Comparison of ENCODE assay signal across 20 mouse cellular contexts in genomic region chr9:123240271-123240670, GRCm38 (mm10). TPM values are rescaled to one million over a fixed set of nuclear protein-coding genes. Genes with fewer than 3 reads are reported as not detected.
A peak's percentile ranks its signal among the peaks of the same experiment; 100 is the strongest.
DNase-seq lines count a peak whose midpoint lies in the region; ATAC-seq lines count a peak whose summit lies in the region.
"Had no signal": no experiment of that assay in that cellular context is flagged by ENCODE, and none has a peak within 500 bp of the region (broad histone marks: within the 10 kb centered on the region; RNA-seq: fewer than 3 reads in every experiment).

No protein-coding gene starts in this region.

- no peak for ATAC-seq in monocyte, adult 5-6 weeks (replicated peaks; ENCODE audit: insufficient number of reproducible peaks, low FRiP score, low TSS enrichment, poor library complexity, severe bottlenecking)
- ATAC-seq: forebrain, embryonic 14.5 days; hindbrain, embryonic 16.5 days; intestine, embryonic 15.5 days; Patski had no signal

- DNase-seq in thymus, postnatal 0 days (ENCODE audit: low spot score): peak; percentile 5
- no peak for DNase-seq in thymus, postnatal 4 days
- DNase-seq in CD4-positive helper T cell, adult 2 months (ENCODE audit: low read depth, low spot score): peak; percentile 38
- peak; percentile 30 for DNase-seq in brain, adult 2 months (ENCODE audit: low read depth, low spot score)
- DNase-seq in kidney, adult 9 months: no peak
- DNase-seq in adrenal gland, postnatal 36 days: no peak
- DNase-seq: adrenal gland, postnatal 14 days; cerebellum, adult 2 months; cerebellum, postnatal 14 days; gastrocnemius, adult 2 months; gastrocnemius, postnatal 25 days; heart, postnatal 10 days; heart, postnatal 4 days; kidney, adult 18-20 months had no signal

RNA-seq across cellular contexts. Expression of gene Tmem158, which starts 20.3 kb away (rescaled TPM):
- 7.8 and 8.7 TPM in 2 replicates for polyA plus RNA-seq in thymus, postnatal 0 days (2015; fragmentation: Nextera tagmentation; extraction: Ambion mirVana)
- 0.57 to 1.3 TPM (median 1.2 TPM) in 3 replicates for total RNA-seq in monocyte, adult 5-6 weeks (2017)
- total RNA-seq in adrenal gland, postnatal 36 days (2021): 10 to 100 TPM in 1 of 2 experiments, 1 to 10 TPM in 1; 9.3 to 10.2 TPM

RNA-seq across cellular contexts. Expression of gene Cdcp1, which starts 24.4 kb away (rescaled TPM):
- polyA plus RNA-seq in thymus, postnatal 0 days (2015; fragmentation: Nextera tagmentation; extraction: Ambion mirVana): 5.6 and 6.8 TPM in 2 replicates
- not detected in 3 replicates for total RNA-seq in monocyte, adult 5-6 weeks (2017)
- total RNA-seq in adrenal gland, postnatal 36 days (2021): under 1 TPM in 1 of 2 experiments, not detected in 1; 0.13 TPM
- total RNA-seq: gastrocnemius, adult 2 months; gastrocnemius, postnatal 25 days; granulocyte monocyte progenitor cell, adult 5-6 weeks had no signal
- polyA plus RNA-seq: Patski had no signal

Comparison
In these comparisons a context has a peak if more than half of its experiments do, and no peak if none do; other contexts are left out.
1. DNase-seq: peak in thymus, postnatal 0 days (single experiment), CD4-positive helper T cell, adult 2 months (single experiment) and brain, adult 2 months (single experiment); none in thymus, postnatal 4 days (single experiment), kidney, adult 9 months (single experiment) and adrenal gland, postnatal 36 days (0 of 2).